Mouse (Mus musculus) heart, postnatal 14 days (tissue): ENCODE results near the gene Ubr2. TPM values are rescaled to one million over a fixed set of nuclear protein-coding genes. Genes with fewer than 3 reads are reported as not detected.

Source experiments
- DNase-seq, 2 experiments: peaks; one replicate each; pipeline ENCODE4 v3.0.0; 2021 to 2022
- intact Hi-C: fragments of 180-260 bp; cut with DNase I; formaldehyde crosslinking; loops from one replicate; pipeline ENCODE4 v1.15.1; 2025
- total RNA-seq, 2 experiments: library from RNA; stranded (reverse); gene quantifications; 2 replicates each; pipeline ENCODE4 v1.2.3; 2021

Ubr2 gene
- total RNA-seq, 2 experiments from 2014 or later: 70.1 to 77.4 TPM

DNA sequence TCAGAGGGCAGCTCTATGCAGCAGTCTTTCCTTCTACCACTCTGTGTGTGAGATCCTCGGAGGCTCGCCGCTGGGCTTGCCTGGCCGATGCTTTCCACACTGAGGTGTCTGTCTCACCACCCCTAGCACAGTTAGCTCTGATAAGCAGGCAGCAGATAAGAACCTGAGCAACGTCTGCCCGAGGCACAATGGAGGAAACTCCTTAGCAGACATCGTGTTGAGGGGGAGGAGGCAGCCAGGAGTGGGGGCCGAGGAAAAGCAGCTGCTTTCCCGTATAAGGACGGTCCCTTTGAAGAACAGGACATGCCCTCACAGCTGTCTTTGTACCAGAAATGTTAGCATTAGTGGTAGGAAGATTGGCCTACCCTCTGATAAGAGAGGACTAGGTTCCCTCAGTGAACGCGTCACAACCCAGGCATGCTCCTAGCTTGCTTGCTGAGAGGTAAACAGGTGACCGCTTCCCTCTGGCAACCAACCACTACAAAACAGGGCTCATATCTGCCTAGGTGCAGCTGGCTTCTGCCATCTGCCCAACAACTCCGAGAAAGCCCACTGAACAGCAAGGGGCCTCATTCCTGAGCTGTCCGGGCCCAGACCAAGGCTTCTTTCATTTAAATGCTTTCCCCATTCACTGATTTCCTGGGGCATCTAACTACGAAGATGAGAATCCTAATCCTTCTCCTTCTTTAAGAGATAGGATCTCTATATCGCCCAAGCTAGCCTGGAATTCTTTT is 124.3 kb downstream of the Ubr2 start:
- DNase-seq: no peak
- intact Hi-C loops: no loop called here

DNA sequence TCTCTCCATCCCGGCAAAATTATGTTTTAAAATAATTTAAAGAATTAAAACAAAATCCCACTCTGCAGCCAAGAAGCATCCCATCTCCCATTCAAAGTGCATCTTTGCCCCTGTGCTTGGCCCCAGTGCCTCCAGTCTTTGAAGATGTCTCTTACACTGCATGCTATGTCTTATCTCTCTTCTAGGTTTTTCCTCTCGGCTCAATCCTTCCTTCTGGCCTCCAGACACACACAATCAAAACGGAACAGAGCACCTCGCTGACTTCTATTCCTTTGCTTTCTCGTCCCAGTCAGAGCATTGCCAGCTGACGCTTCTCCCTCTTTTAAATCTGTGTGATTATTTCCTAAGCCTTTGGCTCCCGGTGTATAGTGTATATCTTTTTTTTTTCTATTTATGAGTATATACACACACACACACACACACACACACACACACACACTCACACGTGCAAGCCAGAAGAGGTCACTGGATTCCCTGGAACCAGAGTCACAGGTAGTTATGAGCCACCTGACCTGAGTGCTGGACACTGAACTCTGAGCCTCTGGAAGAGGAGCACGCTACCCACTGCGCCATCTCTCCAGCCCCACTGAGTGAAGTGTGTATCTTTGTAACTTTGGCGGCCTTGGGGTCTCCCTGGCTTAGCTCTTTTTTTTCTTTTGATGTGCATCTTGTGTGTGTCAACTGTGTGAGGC is 125.0 kb downstream of the Ubr2 start:
- intact Hi-C loops: no loop called here
- DNase-seq: no peak

DNA sequence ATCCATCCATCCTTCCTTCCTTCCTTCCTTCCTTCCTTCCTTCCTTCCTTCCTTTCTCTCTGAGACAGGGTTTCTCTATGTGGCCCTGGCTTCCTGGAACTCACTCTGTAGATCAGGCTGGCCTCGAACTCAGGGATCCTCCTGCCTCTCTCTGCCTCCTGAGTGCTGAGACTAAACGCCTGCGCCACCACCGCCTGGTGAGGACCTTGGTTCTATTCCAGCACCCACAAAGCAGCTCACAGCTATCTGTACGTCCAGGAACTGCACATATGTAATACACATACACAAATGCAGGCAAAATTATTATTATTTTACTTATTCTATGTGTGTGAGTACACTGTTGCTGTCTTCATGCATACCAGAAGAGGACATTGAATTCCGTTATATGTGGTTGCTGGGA is 125.6 kb downstream of the Ubr2 start:
- intact Hi-C loops: no loop called here
- no peak for DNase-seq

DNA sequence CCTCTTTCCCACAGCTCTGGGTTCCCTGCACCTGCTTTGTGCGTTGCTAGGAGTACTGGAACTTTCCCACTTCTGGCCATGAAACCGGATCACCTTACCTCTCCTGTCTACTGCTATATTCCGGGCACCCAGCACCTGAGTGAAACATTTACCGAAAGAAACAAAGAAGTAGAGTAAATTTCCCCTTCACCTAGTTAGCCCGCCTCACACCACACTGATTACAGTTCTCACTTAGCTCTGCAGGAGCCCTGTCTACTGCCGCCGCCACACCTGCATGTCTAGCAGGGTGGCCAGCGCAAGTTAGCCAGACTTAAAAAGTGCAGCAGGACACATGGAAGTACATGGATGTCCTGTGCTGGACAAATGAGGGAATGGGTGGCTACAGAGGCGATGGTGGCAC is 127.2 kb downstream of the Ubr2 start:
- no peak for DNase-seq
- intact Hi-C loops: no loop called here

DNA sequence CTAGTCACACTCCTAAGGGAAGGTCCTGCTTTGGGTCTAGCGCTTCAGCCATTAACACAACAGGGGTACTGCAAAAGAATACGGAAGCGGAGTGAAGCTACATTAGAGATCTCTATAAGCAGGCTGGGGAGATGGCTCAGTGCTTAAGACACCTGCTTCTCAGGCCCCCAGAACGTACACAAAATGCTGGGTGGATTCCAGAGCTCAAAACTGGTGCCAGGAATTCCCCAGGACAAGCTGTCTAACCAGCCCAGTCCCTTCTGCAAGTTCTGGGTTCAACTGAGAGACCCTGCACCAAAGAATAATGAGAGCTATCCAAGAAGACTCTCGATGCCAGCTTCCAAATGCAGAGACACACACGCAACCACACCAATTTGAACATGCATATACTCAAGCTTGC is 128.6 kb downstream of the Ubr2 start:
- no peak for DNase-seq
- intact Hi-C loops: no loop called here

DNA sequence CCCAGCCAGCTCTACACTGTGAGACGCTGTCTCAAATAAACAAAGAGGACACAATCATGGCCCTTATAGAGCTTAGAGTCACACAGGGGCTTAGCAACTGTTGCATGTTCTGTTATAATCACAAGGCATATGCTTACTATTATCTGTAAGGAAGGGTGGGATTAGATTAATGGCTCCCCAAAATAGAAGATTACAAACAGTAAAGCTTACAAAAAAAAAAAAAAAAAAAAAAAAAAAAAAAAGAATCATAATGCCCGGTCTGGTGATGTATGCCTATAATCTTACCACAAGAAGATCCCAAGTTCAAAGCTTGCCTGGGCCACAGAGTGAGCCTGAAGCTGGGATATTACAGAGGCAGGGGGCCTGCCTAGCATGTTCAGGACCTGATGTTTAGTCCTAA is 130.0 kb downstream of the Ubr2 start:
- no peak for DNase-seq
- intact Hi-C loops: no loop called here

DNA sequence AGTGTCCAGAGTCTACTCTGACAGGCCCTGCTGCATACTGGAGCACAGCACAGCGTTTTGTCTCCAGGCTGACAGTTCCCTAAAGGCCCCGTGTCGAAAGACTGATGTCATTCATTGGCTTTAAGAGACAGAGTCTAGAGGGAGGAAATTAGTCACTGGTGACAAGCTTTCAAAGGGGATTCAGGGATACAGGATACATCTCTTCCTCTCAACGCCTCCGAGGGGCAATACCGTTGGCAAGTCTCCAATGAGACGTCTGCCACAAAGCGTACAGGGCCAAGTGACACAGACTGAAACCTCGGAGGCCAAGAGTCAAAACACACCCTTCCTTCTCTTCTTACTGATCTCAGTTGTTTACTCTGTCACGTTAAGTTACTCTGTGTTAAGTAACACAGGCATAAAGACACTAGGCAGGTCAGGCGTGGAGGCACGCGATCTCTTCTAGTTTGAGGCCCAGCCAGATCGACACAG is 130.5 kb downstream of the Ubr2 start:
- intact Hi-C loops: no loop called here
- peak; percentile 72 to 75 for DNase-seq

Other genes with a start within 250 kb of the Ubr2 start
- under 1 TPM in 1 of 2 experiments, not detected in 1; 0.78 TPM for gene Ptcra, start 246.8 kb downstream of the Ubr2 start, total RNA-seq
- 10 to 100 TPM; 21.0 to 23.3 TPM for gene 2310039H08Rik, start 237.9 kb downstream of the Ubr2 start, total RNA-seq
- 10 to 100 TPM; 51.2 to 59.5 TPM for gene Rpl7l1, start 227.9 kb downstream of the Ubr2 start, total RNA-seq
- gene Bicral, start 152.1 kb downstream of the Ubr2 start, total RNA-seq: 10 to 100 TPM; 13.1 to 15.4 TPM
- gene Tbcc, start 119.9 kb downstream of the Ubr2 start, total RNA-seq: 10 to 100 TPM; 17.6 to 20.0 TPM
- not detected for gene Prph2, start 100.1 kb downstream of the Ubr2 start, total RNA-seq